Mouse (Mus musculus) erythroblast, adult 5-6 weeks (primary cell): ENCODE data around the gene Snx15. TPM values are rescaled to one million over a fixed set of nuclear protein-coding genes. Genes with fewer than 3 reads are reported as not detected.
A peak's percentile ranks its signal among the peaks of the same experiment; 100 is the strongest.

Experiments
- ATAC-seq: replicated peaks from 2 replicates; pipeline ENCODE4 v1.8.0; 2016; ENCODE audit warnings: moderate number of reproducible peaks, mild to moderate bottlenecking, moderate TSS enrichment, inconsistent platforms; ENCODE audit not compliant: poor library complexity, low FRiP score, severe bottlenecking
- total RNA-seq, 2 experiments: library from RNA; stranded (forward) in 1 of 2; stranded (reverse) in 1 of 2; fragments of 150-400 nt in 1 of 2; fragments of 200-764, 138-1000 nt in 1 of 2; gene quantifications; 2 replicates each; pipeline versions ENCODE4 v1.2.3 to v1.2.4; 2015 to 2017; ENCODE audit warnings: low replicate concordance in 2 of 2

The Snx15 gene
- total RNA-seq, 2 experiments from 2014 or later: 115 to 128 TPM

- peak; percentile 92 for ATAC-seq
Measured at GRCm38 (mm10) chr19:6076564-6077393, 51.3 kb downstream of the Snx15 start, which contains the start of gene Vps51. Vps51 (minus strand) TSS chr19:6077231.

DNA sequence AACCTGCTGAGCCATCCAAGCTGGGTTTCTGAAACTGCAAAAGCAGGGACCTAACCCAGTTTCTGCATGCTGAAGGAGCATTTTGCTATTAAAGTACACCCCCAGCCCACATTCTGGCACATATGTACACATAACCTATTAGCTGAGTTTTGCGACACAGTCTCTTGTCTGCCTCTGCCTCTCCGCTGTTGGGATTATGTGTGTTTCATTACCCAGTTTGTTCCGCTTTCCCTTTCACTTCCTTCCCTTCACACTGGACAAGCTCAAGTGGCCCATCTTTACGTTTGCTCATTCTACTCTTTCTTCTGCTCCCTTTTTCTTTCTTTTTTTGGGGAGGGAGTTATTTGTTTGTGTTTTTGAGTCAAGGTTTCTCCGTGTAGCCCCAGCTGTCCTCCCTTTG is 54.2 kb downstream of the Snx15 start:
- no peak for ATAC-seq

- no peak for ATAC-seq
Measured at GRCm38 (mm10) chr19:6071261-6071660, 56.8 kb downstream of the Snx15 start.

DNA sequence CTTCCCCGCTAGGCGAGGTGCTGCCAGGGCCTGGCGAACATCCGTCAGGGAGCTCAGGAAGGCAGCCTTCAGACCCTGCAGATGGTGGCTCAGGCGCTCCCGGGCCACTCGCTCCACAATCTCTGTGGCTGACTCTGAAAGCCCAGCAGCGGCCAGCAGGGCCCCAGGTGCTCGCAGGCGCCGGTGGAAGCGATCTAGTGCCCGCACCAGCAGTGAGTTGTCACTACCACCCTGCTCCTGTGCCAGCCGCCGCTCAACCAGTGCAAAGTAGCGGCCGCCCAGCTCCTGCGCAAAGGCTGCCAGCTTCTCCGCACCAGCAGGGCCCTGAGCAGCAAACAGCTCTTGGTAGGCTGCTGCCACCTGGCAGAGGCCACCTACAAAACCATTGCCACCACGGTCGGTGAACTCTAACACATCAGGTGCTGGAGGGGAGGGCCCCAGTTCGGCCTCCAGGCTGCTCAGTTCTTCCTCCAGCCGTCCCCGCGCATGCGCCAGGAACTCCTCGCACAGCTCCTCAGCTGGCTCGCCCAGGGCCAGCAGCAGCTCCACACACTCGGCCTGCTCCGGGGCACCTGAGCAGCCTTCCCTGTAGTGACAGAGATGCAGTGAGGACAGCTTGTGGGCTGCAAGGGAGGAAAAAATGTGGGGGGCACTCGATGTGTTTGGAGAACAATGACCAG is 57.4 kb downstream of the Snx15 start:
- ATAC-seq: no peak

DNA sequence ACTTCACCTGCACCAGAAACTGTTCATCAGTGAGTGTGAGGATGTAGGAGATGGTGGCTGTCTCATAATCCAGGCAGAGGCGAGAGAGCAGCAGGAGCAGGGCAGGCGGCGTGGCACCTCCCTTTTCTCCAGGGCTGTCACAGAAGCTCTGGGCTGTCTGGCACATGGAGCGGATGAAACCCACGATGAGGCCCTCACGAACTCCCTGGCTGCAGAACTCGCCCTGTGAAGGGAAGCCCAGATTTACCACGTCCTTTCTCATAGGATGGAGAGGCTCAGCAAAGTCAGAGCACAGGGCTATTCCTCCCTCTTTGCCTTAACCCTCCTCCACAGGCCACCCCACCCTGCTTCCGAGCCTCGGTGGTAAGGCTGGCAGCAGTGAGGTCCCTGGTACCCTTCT is 58.3 kb downstream of the Snx15 start:
- ATAC-seq: no peak

Other genes starting within 250 kb of the Snx15 start
- 0.38 and 1.0 TPM in 2 replicates for gene Tigd3, start 234.2 kb downstream of the Snx15 start, total RNA-seq (2015; ENCODE audit: low replicate concordance)
- gene Tigd3, start 234.2 kb downstream of the Snx15 start, total RNA-seq (2017; ENCODE audit: low replicate concordance): 3.1 and 6.1 TPM in 2 replicates
- gene Dpf2, start 215.3 kb downstream of the Snx15 start, total RNA-seq (2015; ENCODE audit: low replicate concordance): 19.4 and 34.3 TPM in 2 replicates
- gene Dpf2, start 215.3 kb downstream of the Snx15 start, total RNA-seq (2017; ENCODE audit: low replicate concordance): 58.8 and 71.4 TPM in 2 replicates
- gene Cdc42ep2, start 203.5 kb downstream of the Snx15 start, total RNA-seq (2015; ENCODE audit: low replicate concordance): 0.38 and 0.42 TPM in 2 replicates
- gene Cdc42ep2, start 203.5 kb downstream of the Snx15 start, total RNA-seq (2017; ENCODE audit: low replicate concordance): 0.42 TPM in 1 of 2 replicates, not detected in the other
- 24.5 and 44.0 TPM in 2 replicates for gene Pola2, start 164.1 kb downstream of the Snx15 start, total RNA-seq (2015; ENCODE audit: low replicate concordance)
- gene Pola2, start 164.1 kb downstream of the Snx15 start, total RNA-seq (2017; ENCODE audit: low replicate concordance): 30.8 and 38.7 TPM in 2 replicates
- gene Slc22a20, start 142.2 kb downstream of the Snx15 start, total RNA-seq (2015; ENCODE audit: low replicate concordance): not detected in 2 replicates
- gene Slc22a20, start 142.2 kb downstream of the Snx15 start, total RNA-seq (2017; ENCODE audit: low replicate concordance): not detected in 2 replicates
- 18.1 and 23.8 TPM in 2 replicates for gene Capn1, start 112.4 kb downstream of the Snx15 start, total RNA-seq (2015; ENCODE audit: low replicate concordance)
- 34.8 and 43.7 TPM in 2 replicates for gene Capn1, start 112.4 kb downstream of the Snx15 start, total RNA-seq (2017; ENCODE audit: low replicate concordance)
- gene Syvn1, start 81.7 kb downstream of the Snx15 start, total RNA-seq (2015; ENCODE audit: low replicate concordance): 35.5 and 43.0 TPM in 2 replicates
- gene Syvn1, start 81.7 kb downstream of the Snx15 start, total RNA-seq (2017; ENCODE audit: low replicate concordance): 9.9 and 16.0 TPM in 2 replicates
- 10.0 and 15.3 TPM in 2 replicates for gene Mrpl49, start 70.5 kb downstream of the Snx15 start, total RNA-seq (2015; ENCODE audit: low replicate concordance)
- 8.1 and 10.2 TPM in 2 replicates for gene Mrpl49, start 70.5 kb downstream of the Snx15 start, total RNA-seq (2017; ENCODE audit: low replicate concordance)
- 503 and 517 TPM in 2 replicates for gene Fau, start 70.5 kb downstream of the Snx15 start, total RNA-seq (2015; ENCODE audit: low replicate concordance)
- 317 and 511 TPM in 2 replicates for gene Fau, start 70.5 kb downstream of the Snx15 start, total RNA-seq (2017; ENCODE audit: low replicate concordance)
- gene Znhit2, start 67.1 kb downstream of the Snx15 start, total RNA-seq (2015; ENCODE audit: low replicate concordance): 1.3 and 2.7 TPM in 2 replicates
- 2.5 and 6.3 TPM in 2 replicates for gene Znhit2, start 67.1 kb downstream of the Snx15 start, total RNA-seq (2017; ENCODE audit: low replicate concordance)
- 1.2 and 2.3 TPM in 2 replicates for gene Tm7sf2, start 59.9 kb downstream of the Snx15 start, total RNA-seq (2015; ENCODE audit: low replicate concordance)
- 0.98 and 4.2 TPM in 2 replicates for gene Tm7sf2, start 59.9 kb downstream of the Snx15 start, total RNA-seq (2017; ENCODE audit: low replicate concordance)
- 16.3 and 21.3 TPM in 2 replicates for gene Vps51, start 51.1 kb downstream of the Snx15 start, total RNA-seq (2015; ENCODE audit: low replicate concordance)
- gene Vps51, start 51.1 kb downstream of the Snx15 start, total RNA-seq (2017; ENCODE audit: low replicate concordance): 12.3 and 13.4 TPM in 2 replicates
- not detected in 2 replicates for gene Tmem262, start 48.3 kb downstream of the Snx15 start, total RNA-seq (2015; ENCODE audit: low replicate concordance)
- gene Tmem262, start 48.3 kb downstream of the Snx15 start, total RNA-seq (2017; ENCODE audit: low replicate concordance): not detected in 2 replicates
- not detected in 2 replicates for gene Gm28374, start 46.0 kb downstream of the Snx15 start, total RNA-seq (2015; ENCODE audit: low replicate concordance)
- gene Gm28374, start 46.0 kb downstream of the Snx15 start, total RNA-seq (2017; ENCODE audit: low replicate concordance): not detected in 2 replicates
- gene Zfpl1, start 43.3 kb downstream of the Snx15 start, total RNA-seq (2015; ENCODE audit: low replicate concordance): 0.77 and 3.8 TPM in 2 replicates
- gene Zfpl1, start 43.3 kb downstream of the Snx15 start, total RNA-seq (2017; ENCODE audit: low replicate concordance): 5.0 and 7.8 TPM in 2 replicates
- 10.2 and 21.3 TPM in 2 replicates for gene Cdca5, start 43.3 kb downstream of the Snx15 start, total RNA-seq (2015; ENCODE audit: low replicate concordance)
- 8.1 and 11.6 TPM in 2 replicates for gene Cdca5, start 43.3 kb downstream of the Snx15 start, total RNA-seq (2017; ENCODE audit: low replicate concordance)
- gene AC131692.1, start 33.9 kb downstream of the Snx15 start, total RNA-seq (2015; ENCODE audit: low replicate concordance): not detected in 2 replicates
- gene AC131692.1, start 33.9 kb downstream of the Snx15 start, total RNA-seq (2017; ENCODE audit: low replicate concordance): 2.6 and 3.2 TPM in 2 replicates
- gene Naaladl1, start 22.5 kb downstream of the Snx15 start, total RNA-seq (2015; ENCODE audit: low replicate concordance): 0.58 and 1.0 TPM in 2 replicates
- 0.26 TPM in 1 of 2 replicates, not detected in the other for gene Naaladl1, start 22.5 kb downstream of the Snx15 start, total RNA-seq (2017; ENCODE audit: low replicate concordance)
- gene Sac3d1, start 9.7 kb downstream of the Snx15 start, total RNA-seq (2015; ENCODE audit: low replicate concordance): 6.3 and 10.2 TPM in 2 replicates
- 3.7 and 6.1 TPM in 2 replicates for gene Sac3d1, start 9.7 kb downstream of the Snx15 start, total RNA-seq (2017; ENCODE audit: low replicate concordance)
- gene Batf2, start 12.7 kb upstream of the Snx15 start, total RNA-seq (2015; ENCODE audit: low replicate concordance): not detected in 2 replicates
- gene Batf2, start 12.7 kb upstream of the Snx15 start, total RNA-seq (2017; ENCODE audit: low replicate concordance): 2.4 TPM in 1 of 2 replicates, not detected in the other
- gene Arl2, start 13.2 kb upstream of the Snx15 start, total RNA-seq (2015; ENCODE audit: low replicate concordance): 3.7 and 11.9 TPM in 2 replicates
- gene Arl2, start 13.2 kb upstream of the Snx15 start, total RNA-seq (2017; ENCODE audit: low replicate concordance): 3.7 and 5.3 TPM in 2 replicates
- gene Majin, start 56.1 kb upstream of the Snx15 start, total RNA-seq (2015; ENCODE audit: low replicate concordance): not detected in 2 replicates
- not detected in 2 replicates for gene Majin, start 56.1 kb upstream of the Snx15 start, total RNA-seq (2017; ENCODE audit: low replicate concordance)
- gene Gpha2, start 98.1 kb upstream of the Snx15 start, total RNA-seq (2015; ENCODE audit: low replicate concordance): not detected in 2 replicates
- gene Gpha2, start 98.1 kb upstream of the Snx15 start, total RNA-seq (2017; ENCODE audit: low replicate concordance): not detected in 2 replicates
- gene Ppp2r5b, start 107.6 kb upstream of the Snx15 start, total RNA-seq (2015; ENCODE audit: low replicate concordance): 45.5 and 51.0 TPM in 2 replicates
- 117 and 295 TPM in 2 replicates for gene Ppp2r5b, start 107.6 kb upstream of the Snx15 start, total RNA-seq (2017; ENCODE audit: low replicate concordance)
- 32.4 and 33.4 TPM in 2 replicates for gene Atg2a, start 113.4 kb upstream of the Snx15 start, total RNA-seq (2015; ENCODE audit: low replicate concordance)
- 32.2 and 39.0 TPM in 2 replicates for gene Atg2a, start 113.4 kb upstream of the Snx15 start, total RNA-seq (2017; ENCODE audit: low replicate concordance)
- 12.7 and 13.2 TPM in 2 replicates for gene Ehd1, start 148.4 kb upstream of the Snx15 start, total RNA-seq (2015; ENCODE audit: low replicate concordance)
- 25.8 and 25.9 TPM in 2 replicates for gene Ehd1, start 148.4 kb upstream of the Snx15 start, total RNA-seq (2017; ENCODE audit: low replicate concordance)
- 0.21 TPM in 1 of 2 replicates, not detected in the other for gene Cdc42bpg, start 178.2 kb upstream of the Snx15 start, total RNA-seq (2015; ENCODE audit: low replicate concordance)
- gene Cdc42bpg, start 178.2 kb upstream of the Snx15 start, total RNA-seq (2017; ENCODE audit: low replicate concordance): 0.17 and 0.70 TPM in 2 replicates
- gene Men1, start 206.7 kb upstream of the Snx15 start, total RNA-seq (2015; ENCODE audit: low replicate concordance): 6.0 and 7.3 TPM in 2 replicates
- 2.5 and 9.6 TPM in 2 replicates for gene Men1, start 206.7 kb upstream of the Snx15 start, total RNA-seq (2017; ENCODE audit: low replicate concordance)
- gene Map4k2, start 212.8 kb upstream of the Snx15 start, total RNA-seq (2015; ENCODE audit: low replicate concordance): 21.5 and 30.0 TPM in 2 replicates
- 14.5 and 21.1 TPM in 2 replicates for gene Map4k2, start 212.8 kb upstream of the Snx15 start, total RNA-seq (2017; ENCODE audit: low replicate concordance)
- 71.3 and 72.7 TPM in 2 replicates for gene Sf1, start 235.4 kb upstream of the Snx15 start, total RNA-seq (2015; ENCODE audit: low replicate concordance)
- gene Sf1, start 235.4 kb upstream of the Snx15 start, total RNA-seq (2017; ENCODE audit: low replicate concordance): 42.1 and 81.4 TPM in 2 replicates